Mouse (Mus musculus): ENCODE measurements at regions not wholly inside any gene's neighbourhood (a gene's known extent, or its start where the extent isn't known, plus 50 kb on each side); places are given as distances from the start of the nearest gene placed in this dataset.

- no peak for DNase-seq
Observed at GRCm38 (mm10) chr12:16135602-16136213, 319.0 kb upstream of the Trib2 start.

GRCm38 (mm10) chr12:16134446-16134845 is 317.7 kb upstream of the Trib2 start:
- no peak for DNase-seq

GRCm38 (mm10) chr12:16133253-16133652 is 316.5 kb upstream of the Trib2 start:
- DNase-seq: no peak

GRCm38 (mm10) chr12:16131740-16132077 is 315.0 kb upstream of the Trib2 start:
- DNase-seq: no peak

GRCm38 (mm10) chr12:16131028-16131739 is 314.5 kb upstream of the Trib2 start:
- DNase-seq: no peak

GRCm38 (mm10) chr12:16130605-16131004 is 313.9 kb upstream of the Trib2 start:
- DNase-seq: no peak

GRCm38 (mm10) chr12:16129923-16130322 is 313.2 kb upstream of the Trib2 start:
- DNase-seq: no peak

GRCm38 (mm10) chr12:16129243-16129642 is 312.5 kb upstream of the Trib2 start:
- DNase-seq: no peak

GRCm38 (mm10) chr12:16124906-16125305 is 308.2 kb upstream of the Trib2 start:
- DNase-seq: no peak

- no peak for DNase-seq
Observed at GRCm38 (mm10) chr12:16122353-16123127, 305.8 kb upstream of the Trib2 start.

GRCm38 (mm10) chr12:16121787-16122186 is 305.1 kb upstream of the Trib2 start:
- no peak for DNase-seq

GRCm38 (mm10) chr12:16118710-16119109 is 302.0 kb upstream of the Trib2 start:
- DNase-seq: no peak

GRCm38 (mm10) chr12:16106946-16107345 is 290.2 kb upstream of the Trib2 start:
- no peak for DNase-seq

- DNase-seq: no peak
Observed at GRCm38 (mm10) chr12:16098840-16099239, 282.1 kb upstream of the Trib2 start.

- no peak for DNase-seq
Observed at GRCm38 (mm10) chr12:16092643-16093042, 275.9 kb upstream of the Trib2 start.

GRCm38 (mm10) chr12:16091336-16091735 is 274.6 kb upstream of the Trib2 start:
- no peak for DNase-seq

GRCm38 (mm10) chr12:16083176-16083575 is 266.5 kb upstream of the Trib2 start:
- DNase-seq: no peak

GRCm38 (mm10) chr12:16077215-16077614 is 260.5 kb upstream of the Trib2 start:
- DNase-seq: no peak

GRCm38 (mm10) chr12:16075962-16076361 is 259.2 kb upstream of the Trib2 start:
- no peak for DNase-seq

GRCm38 (mm10) chr12:16068940-16069339 is 252.2 kb upstream of the Trib2 start:
- no peak for DNase-seq

GRCm38 (mm10) chr12:16062689-16063088 is 246.0 kb upstream of the Trib2 start:
- DNase-seq: no peak

GRCm38 (mm10) chr12:16060461-16060860 is 243.7 kb upstream of the Trib2 start:
- DNase-seq: no peak

- DNase-seq: no peak
Observed at GRCm38 (mm10) chr12:16058255-16058654, 241.5 kb upstream of the Trib2 start.

- DNase-seq: no peak
Observed at GRCm38 (mm10) chr12:16056831-16057230, 240.1 kb upstream of the Trib2 start.

Data from cerebellum, adult 8-10 months (tissue).